Mouse (Mus musculus) v-Abl transformed pro-B cells (cell line): Measurements from ENCODE around the gene Rbx1.

Experiments used
- in situ Hi-C, 2 experiments: fragments of 400-800 bp; cut with MboI; formaldehyde crosslinking; loops; one replicate each; pipeline ENCODE4 v1.15.1; 2025; ENCODE audit not compliant: unreplicated experiment in 2 of 2

The Rbx1 gene

DNA sequence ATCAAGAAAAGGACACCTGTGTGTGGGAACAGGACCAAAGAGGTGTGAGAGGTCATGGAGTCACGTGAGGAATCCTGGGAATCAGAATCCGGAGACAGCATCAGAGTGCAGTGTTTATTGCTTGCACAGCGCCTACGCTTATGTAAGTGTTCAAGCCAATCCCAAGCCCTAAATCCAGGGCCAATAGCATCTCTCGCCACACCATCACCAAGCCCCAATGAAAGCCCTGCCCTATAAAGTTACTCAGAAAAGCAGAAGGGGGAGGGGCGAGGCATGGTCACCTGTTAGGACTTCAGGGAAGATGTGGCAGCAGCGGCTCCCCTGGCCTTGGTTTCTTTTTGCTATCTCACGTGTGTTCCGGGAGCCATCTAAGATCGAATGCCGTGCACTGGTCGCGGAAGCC, 14.9 kb downstream of the Rbx1 start:
- in situ Hi-C loops, result no loop called here

- in situ Hi-C loops, result no loop called here
Observed at GRCm38 (mm10) chr15:81482966-81483365, 16.9 kb downstream of the Rbx1 start.

DNA sequence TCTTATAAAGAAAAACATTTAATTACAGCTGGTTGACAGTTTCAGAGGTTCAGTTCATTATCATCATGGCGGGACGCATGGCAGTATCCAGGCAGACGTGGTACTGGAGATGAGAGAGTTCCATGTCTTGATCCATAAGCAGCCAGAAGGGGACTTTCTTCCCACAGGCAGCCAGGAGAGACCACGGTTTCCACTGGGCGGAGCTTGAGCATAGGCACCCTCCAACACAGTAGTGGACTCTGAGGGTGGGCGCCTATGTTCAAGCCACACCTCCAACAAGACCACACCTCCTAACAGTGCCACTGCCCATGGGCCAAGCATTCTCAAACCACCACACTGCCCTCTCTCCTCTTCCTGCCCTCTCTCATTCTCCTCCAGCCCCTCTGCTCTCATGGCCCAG, 17.6 kb downstream of the Rbx1 start:
- in situ Hi-C loops, result no loop called here

GRCm38 (mm10) chr15:81485483-81485882, 19.4 kb downstream of the Rbx1 start:
- in situ Hi-C loops, result no loop called here

- in situ Hi-C loops, result loop anchor here (5.0 kb wide), 2 partner anchors 36 to 99 kb away; partner anchors contain the start of gene Rbx1 (in 1 of the 2)
Observed at GRCm38 (mm10) chr15:81503466-81503865, 37.4 kb downstream of the Rbx1 start.

GRCm38 (mm10) chr15:81503995-81504394, 37.9 kb downstream of the Rbx1 start:
- in situ Hi-C loops, result loop anchor here (5.0 kb wide), 2 partner anchors 37 to 98 kb away; partner anchors contain the start of gene Rbx1 (in 1 of the 2)

DNA sequence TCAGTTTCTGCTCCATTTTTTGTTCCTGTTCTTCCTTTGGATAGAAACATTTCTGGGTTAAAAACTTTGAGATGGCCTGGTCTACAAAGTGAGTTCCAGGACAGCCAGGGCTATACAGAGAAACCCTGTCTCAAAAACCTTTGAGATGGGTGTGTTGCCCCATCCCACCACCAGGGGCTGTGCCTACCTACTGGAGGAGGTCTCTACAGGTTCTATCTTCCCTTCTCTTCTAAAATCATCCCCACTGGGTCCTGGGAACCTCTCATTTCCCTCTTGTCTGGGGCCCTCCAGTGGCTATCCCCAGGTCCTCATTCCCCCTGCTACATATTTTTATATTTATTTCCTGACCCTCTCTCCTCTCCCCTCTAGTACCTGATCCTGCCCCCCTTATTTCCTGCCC, 41.1 kb downstream of the Rbx1 start:
- in situ Hi-C loops, result no loop called here

- in situ Hi-C loops, result no loop called here
Observed at GRCm38 (mm10) chr15:81510621-81511020, 44.5 kb downstream of the Rbx1 start.

DNA sequence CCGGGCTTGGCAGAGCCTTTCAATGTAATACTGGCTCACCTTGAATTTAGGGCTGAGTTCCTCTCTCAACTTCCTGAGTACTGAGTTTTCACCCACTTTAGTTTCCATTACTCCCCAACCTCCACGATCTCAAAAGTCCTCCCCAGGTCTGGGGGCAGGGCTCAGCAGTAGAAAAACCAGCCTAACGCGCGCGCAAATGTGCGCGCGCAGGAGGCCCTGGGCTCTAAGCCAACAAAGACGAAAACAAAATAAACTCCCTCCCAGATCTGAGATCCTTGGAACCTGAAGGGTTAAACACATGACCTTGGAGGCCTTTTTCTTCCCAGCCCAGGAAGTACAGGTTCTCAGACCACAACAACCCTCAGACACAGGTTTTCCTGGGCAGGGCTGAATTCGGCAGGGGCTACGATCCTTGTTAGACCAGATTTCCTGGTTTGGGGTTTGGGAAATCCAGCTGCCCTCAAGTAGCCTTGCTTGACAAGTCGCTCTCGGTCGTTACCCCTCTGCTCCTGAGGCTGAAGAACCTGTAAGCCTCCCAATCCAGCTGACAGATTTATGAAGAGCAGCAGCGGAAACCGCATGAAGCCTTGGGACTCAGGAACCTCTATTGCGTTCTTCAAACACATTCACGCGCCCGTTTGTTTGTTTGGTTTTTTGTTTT, 45.6 kb downstream of the Rbx1 start:
- in situ Hi-C loops, result no loop called here

DNA sequence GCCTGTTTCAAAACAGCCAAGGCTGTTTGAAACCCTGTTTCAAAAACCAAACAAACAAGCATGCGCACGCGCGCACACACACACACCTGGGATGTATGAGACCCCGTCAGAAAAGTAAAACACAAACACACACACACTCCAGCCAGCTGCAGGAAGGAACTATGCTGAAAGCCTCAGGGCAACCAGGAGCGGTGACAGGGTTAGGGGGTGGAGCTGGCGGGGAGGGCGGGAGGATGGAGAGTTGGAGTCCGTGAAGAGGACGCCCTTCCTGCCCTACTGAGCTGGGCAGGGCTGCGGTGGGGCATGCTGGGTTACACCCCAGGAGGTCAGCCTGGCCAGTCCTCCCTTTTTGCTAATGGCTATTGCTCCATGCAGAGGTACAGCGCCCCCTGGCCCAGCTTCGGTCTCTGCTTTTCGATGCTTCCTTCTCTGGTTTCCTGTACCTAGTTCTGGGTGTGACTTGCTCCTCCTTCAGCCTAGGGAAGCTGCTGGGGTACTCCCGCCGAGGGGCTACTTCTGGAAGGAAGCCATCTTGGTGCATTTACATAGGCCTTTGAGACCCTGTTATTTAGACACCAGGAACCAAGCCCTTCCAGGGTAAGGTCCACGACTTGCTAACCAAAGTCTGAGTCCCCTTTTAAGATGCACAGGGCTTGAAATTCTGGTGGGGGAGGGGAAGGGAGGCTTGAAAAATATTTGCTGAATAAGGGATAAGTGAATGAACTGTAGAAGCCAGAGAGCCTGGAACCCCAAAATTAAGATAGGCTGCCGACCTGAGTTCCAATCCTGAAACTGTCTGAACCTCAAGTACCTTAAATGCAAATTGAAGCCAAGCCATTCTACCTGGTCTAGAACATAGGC, 48.2 kb downstream of the Rbx1 start:
- in situ Hi-C loops, result no loop called here

- in situ Hi-C loops, result no loop called here
Observed at GRCm38 (mm10) chr15:81515221-81515620, 49.1 kb downstream of the Rbx1 start.

- in situ Hi-C loops, result no loop called here
Observed at GRCm38 (mm10) chr15:81518031-81518430, 51.9 kb downstream of the Rbx1 start.

GRCm38 (mm10) chr15:81518761-81519160, 52.7 kb downstream of the Rbx1 start:
- in situ Hi-C loops, result no loop called here

DNA sequence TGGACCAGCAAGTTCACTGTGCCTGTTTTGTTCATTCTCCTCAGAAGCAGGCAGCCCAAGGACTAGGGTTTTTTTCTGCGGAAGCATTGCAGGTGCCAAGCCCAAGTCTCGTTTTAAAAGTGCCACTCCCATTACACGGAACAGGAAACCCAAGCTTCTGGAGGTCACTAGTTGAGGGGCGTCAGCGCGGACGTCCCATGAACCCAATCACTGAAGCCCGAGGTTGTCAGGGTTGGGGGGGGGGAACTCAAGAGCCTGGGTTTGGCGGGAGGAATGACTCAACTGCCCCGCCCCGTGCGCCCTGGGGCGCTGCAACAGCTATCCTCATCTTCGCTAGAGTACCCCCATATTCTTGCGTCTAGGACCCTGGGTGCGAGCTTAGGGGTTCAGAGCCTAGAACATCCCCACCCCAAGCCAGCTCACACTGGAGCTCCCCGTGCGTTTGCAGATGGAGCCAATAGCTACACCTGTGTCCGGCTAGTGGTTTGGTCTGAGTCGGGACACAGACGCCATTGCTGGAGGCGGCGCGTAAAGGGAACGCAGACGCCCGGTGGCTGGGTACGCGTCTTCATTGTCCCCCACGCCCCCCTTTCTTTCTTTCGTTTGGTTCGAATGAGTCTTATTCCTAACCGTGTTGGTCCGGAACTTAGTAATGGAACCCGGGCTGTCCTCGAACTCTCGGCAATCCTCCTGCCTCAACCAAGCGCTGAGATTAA, 56.1 kb downstream of the Rbx1 start:
- in situ Hi-C loops, result no loop called here

DNA sequence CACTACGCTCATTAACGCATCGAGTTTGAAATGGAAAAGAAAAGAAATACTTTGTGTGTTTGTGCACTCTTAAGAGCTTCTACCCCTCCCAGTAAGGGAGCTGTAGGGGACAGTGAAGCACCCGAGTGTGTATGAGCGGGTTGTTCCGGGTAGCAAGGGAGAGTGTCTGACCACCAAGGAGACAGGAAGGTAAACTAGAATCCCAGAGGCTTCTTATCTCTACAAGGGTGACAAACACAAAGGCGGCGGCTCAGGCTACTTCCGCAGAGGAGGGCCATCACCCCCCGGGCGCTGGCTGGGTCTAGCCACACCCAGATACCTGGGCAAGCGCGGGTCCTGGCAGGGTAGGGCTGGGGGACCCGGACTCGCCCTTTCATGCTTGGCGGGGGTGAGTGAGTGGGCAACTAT, 56.7 kb downstream of the Rbx1 start:
- in situ Hi-C loops, result no loop called here

DNA sequence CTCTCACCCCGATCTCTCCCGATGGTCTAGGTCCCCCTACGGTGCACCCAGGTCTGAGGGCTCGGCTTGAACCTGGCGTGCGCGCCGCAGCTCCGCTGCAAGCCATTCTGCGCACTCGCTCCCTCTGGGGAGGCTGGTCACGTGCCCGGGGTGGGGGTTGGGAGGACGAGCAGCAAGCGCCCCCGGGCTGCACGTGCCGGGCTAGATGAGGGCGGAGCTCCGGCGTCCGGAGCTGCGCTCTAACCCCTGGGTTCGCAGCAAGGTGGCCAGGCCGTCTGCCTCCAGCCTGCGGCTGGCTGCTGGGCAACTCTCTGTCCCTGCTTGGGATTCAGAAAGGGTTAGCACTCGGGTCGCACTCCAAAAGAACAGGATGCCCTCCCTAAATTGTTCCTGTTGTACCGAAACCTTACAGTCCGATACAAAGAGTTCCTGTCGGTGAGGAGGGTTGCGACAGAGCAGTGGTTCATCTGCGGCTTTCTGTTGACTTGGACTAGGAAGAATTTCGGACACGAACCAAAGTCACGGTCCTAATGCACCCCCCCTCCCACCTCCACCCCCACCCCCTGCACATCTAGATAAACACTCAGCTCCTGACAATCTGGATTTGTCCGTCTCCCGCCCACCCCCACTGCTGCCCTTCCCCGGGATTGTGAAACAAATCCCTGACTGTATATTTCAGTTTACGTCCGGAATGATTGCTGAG, 57.2 kb downstream of the Rbx1 start:
- in situ Hi-C loops, result no loop called here

DNA sequence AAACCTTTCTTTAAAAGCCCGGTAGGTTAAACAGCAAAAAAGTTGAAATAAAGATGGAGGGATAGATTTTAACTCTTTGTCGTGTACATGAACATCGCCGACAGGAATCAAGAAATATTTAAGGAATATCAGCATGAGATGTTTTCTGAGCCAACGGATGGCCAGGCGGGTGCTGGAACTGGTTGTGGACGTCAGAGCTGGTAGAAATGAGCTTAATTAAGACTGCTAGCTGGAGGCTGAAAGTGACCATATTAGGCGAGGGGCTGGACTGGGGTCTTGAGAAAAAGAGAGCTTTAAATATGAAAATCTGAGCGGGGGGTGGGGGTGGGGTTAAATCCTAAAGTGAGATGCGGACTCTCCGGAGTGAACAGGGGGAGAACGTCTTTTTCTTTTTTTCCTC, 57.8 kb downstream of the Rbx1 start:
- in situ Hi-C loops, result no loop called here
